ENCODE assay signal across 9 mouse cellular contexts in the genomic region with DNA sequence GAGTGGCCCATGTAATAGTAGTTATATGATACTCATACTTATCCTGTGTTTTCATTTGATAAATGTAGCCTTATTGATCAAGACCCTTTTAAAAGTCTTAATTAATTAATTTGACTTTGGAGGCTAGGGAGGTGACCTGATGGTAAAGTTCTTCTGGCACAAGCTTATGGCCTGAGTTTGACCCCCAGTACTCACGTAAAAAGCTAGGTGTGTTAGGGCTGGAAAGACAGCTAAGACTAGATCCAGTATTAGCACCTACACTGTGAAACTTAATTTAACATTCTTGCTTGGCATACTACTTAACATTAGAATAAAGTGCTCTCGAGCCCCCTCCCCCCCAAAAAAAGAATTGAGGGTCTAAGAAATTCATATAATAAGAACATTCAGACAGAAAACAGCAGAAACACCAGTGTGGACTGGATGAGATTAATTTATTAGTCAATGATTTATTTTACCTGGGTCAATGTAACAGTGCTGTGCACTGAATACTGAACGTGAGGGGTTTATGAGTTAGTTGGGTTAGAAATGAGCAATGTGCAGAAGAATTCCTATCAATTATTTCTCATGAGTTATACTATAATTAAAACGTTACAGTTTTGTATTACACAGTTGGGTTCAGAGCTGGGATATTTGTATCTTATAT. TPM values are rescaled to one million over a fixed set of nuclear protein-coding genes. Genes with fewer than 3 reads are reported as not detected.
A peak's percentile ranks its signal among the peaks of the same experiment; 100 is the strongest.
DNase-seq lines count a peak whose midpoint lies in the region; ATAC-seq lines count a peak whose summit lies in the region.
"Had no signal": no experiment of that assay in that cellular context is flagged by ENCODE, and none has a peak within 500 bp of the region (broad histone marks: within the 10 kb centered on the region; RNA-seq: fewer than 3 reads in every experiment).

No protein-coding gene starts in this region.

- no peak overlapping the region for H3K9ac ChIP-seq in heart, embryonic 11.5 days (ENCODE audit: low read depth, low read length)
- H3K9ac ChIP-seq in embryonic facial prominence, embryonic 11.5 days (replicated peaks; ENCODE audit: low read length), result no peak overlapping the region
- H3K9ac ChIP-seq in hindbrain, embryonic 16.5 days (ENCODE audit: low read depth, low read length), result no peak overlapping the region
- H3K9ac ChIP-seq in midbrain, embryonic 14.5 days (replicated peaks; ENCODE audit: low read length), result no peak overlapping the region

- 53% methylated on average over 4 of the region's 4 CpGs for WGBS in heart, embryonic 11.5 days (ENCODE audit: insufficient replicate concordance)
- 58% methylated on average over 4 of the region's 4 CpGs for WGBS in embryonic facial prominence, embryonic 11.5 days
- 56% methylated on average over 4 of the region's 4 CpGs for WGBS in hindbrain, embryonic 16.5 days
- 58% methylated on average over 4 of the region's 4 CpGs for WGBS in midbrain, embryonic 14.5 days

- no peak overlapping the region for H3K27ac ChIP-seq in heart, embryonic 11.5 days (ENCODE audit: low read depth, low read length)
- H3K27ac ChIP-seq in embryonic facial prominence, embryonic 11.5 days (replicated peaks; ENCODE audit: low read depth, low read length), result no peak overlapping the region
- no peak overlapping the region for H3K27ac ChIP-seq in hindbrain, embryonic 16.5 days (ENCODE audit: low read depth, low read length)
- H3K27ac ChIP-seq in midbrain, embryonic 14.5 days (replicated peaks; ENCODE audit: low read depth, low read length), result no peak overlapping the region

- H3K4me3 ChIP-seq in heart, embryonic 11.5 days (ENCODE audit: low read depth, low read length), result peak overlapping the region; percentile 99
- no peak overlapping the region for H3K4me3 ChIP-seq in embryonic facial prominence, embryonic 11.5 days (ENCODE audit: low read depth, low read length)
- peak overlapping the region; percentile 98; the same call in 1 of the 2 replicates for H3K4me3 ChIP-seq in hindbrain, embryonic 16.5 days (ENCODE audit: low read length)
- peak overlapping the region; percentile 96; the same call in 1 of the 2 replicates for H3K4me3 ChIP-seq in midbrain, embryonic 14.5 days (replicated peaks; ENCODE audit: low read depth, low read length)

- peaks cover 6% of the 10 kb centered on the region for H3K36me3 ChIP-seq in heart, embryonic 11.5 days (ENCODE audit: control insufficient read depth, insufficient read depth, low read length)
- H3K36me3 ChIP-seq in embryonic facial prominence, embryonic 11.5 days (replicated peaks; ENCODE audit: control insufficient read depth, insufficient read depth, low read depth, low read length), result peaks cover 1% of the 10 kb centered on the region; the same call in 1 of the 2 replicates
- H3K36me3 ChIP-seq in hindbrain, embryonic 16.5 days (ENCODE audit: control insufficient read depth, insufficient read depth, low read length), result peaks cover 4% of the 10 kb centered on the region; the same call in 1 of the 2 replicates
- H3K36me3 ChIP-seq in midbrain, embryonic 14.5 days (ENCODE audit: control insufficient read depth, insufficient read depth, low read length), result peaks cover 14% of the 10 kb centered on the region

- intact Hi-C loops in gastrocnemius, postnatal 14 days (cut with DNase I; ENCODE audit: low total_unique reads), result loop anchor here (10.0 kb wide), 1 partner anchor 166 kb away; no protein-coding TSS in a partner anchor

- H3K4me1 ChIP-seq in heart, embryonic 11.5 days (ENCODE audit: control insufficient read depth, insufficient read depth, low read length), result peaks cover 3% of the 10 kb centered on the region; the same call in 1 of the 2 replicates
- no peaks in the 10 kb centered on the region for H3K4me1 ChIP-seq in embryonic facial prominence, embryonic 11.5 days (ENCODE audit: control insufficient read depth, insufficient read depth, low read length)
- H3K4me1 ChIP-seq in hindbrain, embryonic 16.5 days (ENCODE audit: control insufficient read depth, insufficient read depth, low read depth, low read length), result peaks cover 14% of the 10 kb centered on the region
- H3K4me1 ChIP-seq in midbrain, embryonic 14.5 days (ENCODE audit: control insufficient read depth, insufficient read depth, low read length), result peaks cover 6% of the 10 kb centered on the region; the same call in 1 of the 2 replicates

- no peaks in the 10 kb centered on the region for H3K9me3 ChIP-seq in heart, embryonic 11.5 days (replicated peaks; ENCODE audit: control insufficient read depth, low read length)
- H3K9me3 ChIP-seq in embryonic facial prominence, embryonic 11.5 days (replicated peaks; ENCODE audit: control insufficient read depth, low read length), result no peaks in the 10 kb centered on the region
- H3K9me3 ChIP-seq in hindbrain, embryonic 16.5 days (ENCODE audit: control insufficient read depth, low read length), result no peaks in the 10 kb centered on the region
- H3K9me3 ChIP-seq in midbrain, embryonic 14.5 days (ENCODE audit: control insufficient read depth, low read length), result no peaks in the 10 kb centered on the region

- no peak for DNase-seq in heart, postnatal 4 days
- no peak for DNase-seq in embryonic facial prominence, embryonic 11.5 days (ENCODE audit: low spot score)
- DNase-seq in midbrain, embryonic 14.5 days, result no peak
- no peak for DNase-seq in urinary bladder, adult 18-20 months (ENCODE audit: low spot score in 2 of 2)
- no peak for DNase-seq in gastrocnemius, postnatal 14 days
- no peak for DNase-seq in right cerebral cortex, postnatal 4 days

- no peaks in the 10 kb centered on the region for H3K27me3 ChIP-seq in heart, embryonic 11.5 days (ENCODE audit: control insufficient read depth, insufficient read depth, low read length)
- no peaks in the 10 kb centered on the region for H3K27me3 ChIP-seq in embryonic facial prominence, embryonic 11.5 days (ENCODE audit: control insufficient read depth, insufficient read depth, low read length)
- no peaks in the 10 kb centered on the region for H3K27me3 ChIP-seq in hindbrain, embryonic 16.5 days (replicated peaks; ENCODE audit: control insufficient read depth, insufficient read depth, low read length)
- no peaks in the 10 kb centered on the region for H3K27me3 ChIP-seq in midbrain, embryonic 14.5 days (ENCODE audit: control insufficient read depth, insufficient read depth, low read length)

- ATAC-seq in heart, embryonic 11.5 days (replicated peaks; ENCODE audit: insufficient number of reproducible peaks, low FRiP score, low TSS enrichment), result no peak
- ATAC-seq in embryonic facial prominence, embryonic 11.5 days (replicated peaks; ENCODE audit: insufficient number of reproducible peaks, low FRiP score, low TSS enrichment, low read depth), result no peak
- ATAC-seq in hindbrain, embryonic 16.5 days, result peak; percentile 46
- ATAC-seq in midbrain, embryonic 14.5 days (ENCODE audit: low FRiP score, low TSS enrichment), result no peak

- peak overlapping the region; percentile 49 for H3K4me2 ChIP-seq in heart, embryonic 11.5 days
- H3K4me2 ChIP-seq in embryonic facial prominence, embryonic 11.5 days (ENCODE audit: low read depth, low read length), result peak overlapping the region; percentile 43; the same call in 1 of the 2 replicates
- H3K4me2 ChIP-seq in hindbrain, embryonic 16.5 days (ENCODE audit: low read length), result peak overlapping the region; percentile 75
- peak overlapping the region; percentile 57 for H3K4me2 ChIP-seq in midbrain, embryonic 14.5 days (ENCODE audit: low read length)

RNA-seq across cellular contexts. Expression of a gene that starts 2.7 kb away (rescaled TPM):
- not detected in 2 replicates for polyA plus RNA-seq in heart, embryonic 11.5 days (2014; fragmentation: Nextera tagmentation; extraction: Ambion mirVana)
- total RNA-seq in heart, postnatal 4 days (2021), result not detected
- not detected in 2 replicates for polyA plus RNA-seq in embryonic facial prominence, embryonic 11.5 days (2014; fragmentation: Nextera tagmentation; extraction: Ambion mirVana)
- not detected in 2 replicates for polyA plus RNA-seq in hindbrain, embryonic 16.5 days (2015; fragmentation: Nextera tagmentation; extraction: Ambion mirVana)
- not detected in 2 replicates for polyA plus RNA-seq in midbrain, embryonic 14.5 days (2014; fragmentation: Nextera tagmentation; extraction: Ambion mirVana)
- total RNA-seq in gastrocnemius, postnatal 14 days (2021), result not detected
- total RNA-seq: left cerebral cortex, postnatal 4 days had no signal

RNA-seq across cellular contexts. Expression of a gene that starts 8.7 kb away (rescaled TPM):
- polyA plus RNA-seq in heart, embryonic 11.5 days (2014; fragmentation: Nextera tagmentation; extraction: Ambion mirVana), result 57.9 and 62.1 TPM in 2 replicates
- total RNA-seq in heart, postnatal 4 days (2021), result 100 to 1,000 TPM; 105 to 110 TPM
- polyA plus RNA-seq in embryonic facial prominence, embryonic 11.5 days (2014; fragmentation: Nextera tagmentation; extraction: Ambion mirVana), result 69.9 and 74.9 TPM in 2 replicates
- 61.5 and 63.3 TPM in 2 replicates for polyA plus RNA-seq in hindbrain, embryonic 16.5 days (2015; fragmentation: Nextera tagmentation; extraction: Ambion mirVana)
- 66.9 and 72.5 TPM in 2 replicates for polyA plus RNA-seq in midbrain, embryonic 14.5 days (2014; fragmentation: Nextera tagmentation; extraction: Ambion mirVana)
- total RNA-seq in gastrocnemius, postnatal 14 days (2021), result 10 to 100 TPM; 63.6 to 70.5 TPM

RNA-seq across cellular contexts. Expression of a gene that starts 51.9 kb away (rescaled TPM):
- 10.5 and 10.7 TPM in 2 replicates for polyA plus RNA-seq in heart, embryonic 11.5 days (2014; fragmentation: Nextera tagmentation; extraction: Ambion mirVana)
- total RNA-seq in heart, postnatal 4 days (2021), result 1 to 10 TPM; 8.1 to 8.3 TPM
- polyA plus RNA-seq in embryonic facial prominence, embryonic 11.5 days (2014; fragmentation: Nextera tagmentation; extraction: Ambion mirVana), result 16.3 and 17.3 TPM in 2 replicates
- polyA plus RNA-seq in hindbrain, embryonic 16.5 days (2015; fragmentation: Nextera tagmentation; extraction: Ambion mirVana), result 15.6 and 16.9 TPM in 2 replicates
- polyA plus RNA-seq in midbrain, embryonic 14.5 days (2014; fragmentation: Nextera tagmentation; extraction: Ambion mirVana), result 15.7 and 18.5 TPM in 2 replicates
- total RNA-seq in gastrocnemius, postnatal 14 days (2021), result 1 to 10 TPM; 4.8 to 5.8 TPM

RNA-seq across cellular contexts. Expression of a gene that starts 52.5 kb away (rescaled TPM):
- polyA plus RNA-seq in heart, embryonic 11.5 days (2014; fragmentation: Nextera tagmentation; extraction: Ambion mirVana), result 9.7 and 13.2 TPM in 2 replicates
- total RNA-seq in heart, postnatal 4 days (2021), result 10 to 100 TPM; 11.3 to 12.3 TPM
- 13.3 and 13.4 TPM in 2 replicates for polyA plus RNA-seq in embryonic facial prominence, embryonic 11.5 days (2014; fragmentation: Nextera tagmentation; extraction: Ambion mirVana)
- 20.0 and 21.7 TPM in 2 replicates for polyA plus RNA-seq in hindbrain, embryonic 16.5 days (2015; fragmentation: Nextera tagmentation; extraction: Ambion mirVana)
- polyA plus RNA-seq in midbrain, embryonic 14.5 days (2014; fragmentation: Nextera tagmentation; extraction: Ambion mirVana), result 21.8 and 24.4 TPM in 2 replicates
- total RNA-seq in gastrocnemius, postnatal 14 days (2021), result 1 to 10 TPM; 5.6 to 7.4 TPM
